Mouse (Mus musculus) lung, adult 2 months (tissue): ENCODE results near the gene Nxph4. TPM values are rescaled to one million over a fixed set of nuclear protein-coding genes. Genes with fewer than 3 reads are reported as not detected.

Experiments
- DNase-seq: peaks from one replicate; pipeline ENCODE4 v3.0.0; 2022
- H3K4me1 ChIP-seq: fragments of 200-500 bp; 2 replicates; pipeline ENCODE4 v1.6.1; 2011; ENCODE audit warnings: low read length; ENCODE audit not compliant: control insufficient read depth, insufficient read depth
- H3K4me3 ChIP-seq: fragments of 200-500 bp; replicated peaks from 2 replicates; pipeline ENCODE3; 2011; ENCODE audit warnings: low read depth, mild to moderate bottlenecking, control low read depth, low read length; ENCODE audit errors: extremely low read depth
- CTCF ChIP-seq: fragments of 200-500 bp; IDR thresholded peaks from 2 replicates; pipeline ENCODE4 v1.5.1; 2011; ENCODE audit warnings: mild to moderate bottlenecking, low read length, control low read depth; ENCODE audit not compliant: insufficient read depth
- POLR2A ChIP-seq: fragments of 200-500 bp; IDR thresholded peaks from 2 replicates; pipeline ENCODE4 v1.6.1; 2011; ENCODE audit warnings: low read depth, mild to moderate bottlenecking, control low read depth, low read length, borderline replicate concordance; ENCODE audit errors: extremely low read depth
- WGBS: fragments of 180-500 bp; shearing (Covaris S2); methylation state at CpG from one replicate; pipeline ENCODE4 v1.1.7; 2018; 5-methylcytosine and 5-hydroxymethylcytosine counted together
- polyA plus RNA-seq: library from polyadenylated mRNA; depleted of rRNA; stranded (reverse); fragments of >200 nt; gene quantifications from 2 replicates; pipeline ENCODE4 v1.2.3, GENCODE M21; 2012; rRNA removed

Nxph4 gene
- polyA plus RNA-seq, 1 experiment = 0.24 TPM

- no peak overlapping the region for H3K4me3 ChIP-seq
- DNase-seq = no peak
- H3K4me1 ChIP-seq = no peaks in the 10 kb centered on the region
- TF ChIP-seq POLR2A = no peak
- TF ChIP-seq CTCF = no peak
- WGBS = 84% methylated on average over 3 of the region's 3 CpGs
Measured at GRCm38 (mm10) chr10:127476541-127476940, 57.8 kb downstream of the Nxph4 start.

Other genes starting within 250 kb of the Nxph4 start
- gene Mbd6, start 245.5 kb downstream of the Nxph4 start, polyA plus RNA-seq = 52.2 and 57.6 TPM in 2 replicates
- gene Mars, start 222.8 kb downstream of the Nxph4 start, polyA plus RNA-seq = 35.4 and 36.9 TPM in 2 replicates
- gene Arhgap9, start 212.6 kb downstream of the Nxph4 start, polyA plus RNA-seq = 18.2 and 19.2 TPM in 2 replicates
- 11.1 and 11.2 TPM in 2 replicates for gene Gli1, start 192.6 kb downstream of the Nxph4 start, polyA plus RNA-seq
- gene Inhbe, start 180.1 kb downstream of the Nxph4 start, polyA plus RNA-seq = 0.02 TPM in 1 of 2 replicates, not detected in the other
- gene Inhbc, start 164.1 kb downstream of the Nxph4 start, polyA plus RNA-seq = not detected in 2 replicates
- gene R3hdm2, start 154.2 kb downstream of the Nxph4 start, polyA plus RNA-seq = 90.3 and 129 TPM in 2 replicates
- gene Stac3, start 32.9 kb downstream of the Nxph4 start, polyA plus RNA-seq = 1.5 and 5.8 TPM in 2 replicates
- 107 and 124 TPM in 2 replicates for gene Ndufa4l2, start 19.6 kb downstream of the Nxph4 start, polyA plus RNA-seq
- gene Shmt2, start 12.1 kb downstream of the Nxph4 start, polyA plus RNA-seq = 40.3 and 57.7 TPM in 2 replicates
- gene Lrp1, start 86.6 kb upstream of the Nxph4 start, polyA plus RNA-seq = 215 and 248 TPM in 2 replicates
- 92.3 and 123 TPM in 2 replicates for gene Stat6, start 108.4 kb upstream of the Nxph4 start, polyA plus RNA-seq
- gene Nemp1, start 132.3 kb upstream of the Nxph4 start, polyA plus RNA-seq = 2.7 and 3.6 TPM in 2 replicates
- 32.8 and 35.1 TPM in 2 replicates for gene Nab2, start 134.0 kb upstream of the Nxph4 start, polyA plus RNA-seq
- 0.11 and 0.77 TPM in 2 replicates for gene Myo1a, start 170.6 kb upstream of the Nxph4 start, polyA plus RNA-seq
- gene Tac2, start 189.9 kb upstream of the Nxph4 start, polyA plus RNA-seq = not detected in 2 replicates
- 8.7 and 10.5 TPM in 2 replicates for gene Zbtb39, start 205.0 kb upstream of the Nxph4 start, polyA plus RNA-seq
- gene Gpr182, start 217.2 kb upstream of the Nxph4 start, polyA plus RNA-seq = 31.1 and 51.3 TPM in 2 replicates
- 0.05 and 0.11 TPM in 2 replicates for gene Rdh1, start 225.2 kb upstream of the Nxph4 start, polyA plus RNA-seq
- gene Rdh16f1, start 225.2 kb upstream of the Nxph4 start, polyA plus RNA-seq = 0.07 and 0.14 TPM in 2 replicates
- 0.17 TPM in 1 of 2 replicates, not detected in the other for gene Rdh9, start 241.8 kb upstream of the Nxph4 start, polyA plus RNA-seq